Mouse (Mus musculus) lung, adult 2 months (tissue): ENCODE measurements at regions not wholly inside any gene's neighbourhood (a gene's known extent, or its start where the extent isn't known, plus 50 kb on each side); places are given as distances from the start of the nearest gene placed in this dataset.

Experiments
- CTCF ChIP-seq: fragments of 200-500 bp; IDR thresholded peaks from 2 replicates; pipeline ENCODE4 v1.5.1; 2011; ENCODE audit warnings: mild to moderate bottlenecking, low read length, control low read depth; ENCODE audit not compliant: insufficient read depth
- POLR2A ChIP-seq: fragments of 200-500 bp; IDR thresholded peaks from 2 replicates; pipeline ENCODE4 v1.6.1; 2011; ENCODE audit warnings: low read depth, mild to moderate bottlenecking, control low read depth, low read length, borderline replicate concordance; ENCODE audit errors: extremely low read depth

- no peak for TF ChIP-seq CTCF
- TF ChIP-seq POLR2A, result no peak
Observed at GRCm38 (mm10) chr15:36362911-36363565, 644.5 kb downstream of the Zfp706 start.
